Mouse (Mus musculus) kidney, embryonic 16.5 days (tissue): ENCODE measurements at regions not wholly inside any gene's neighbourhood (a gene's known extent, or its start where the extent isn't known, plus 50 kb on each side); places are given as distances from the start of the nearest gene placed in this dataset.

Experiments
- ATAC-seq: fragments of 200-750 bp; cut with Nextera tagmentation; 2 replicates; pipeline ENCODE4 v1.8.0; 2017; ENCODE audit warnings: moderate TSS enrichment; ENCODE audit not compliant: low FRiP score, low TSS enrichment
- H3K27ac ChIP-seq: fragments of 300-500 bp; sonication (generic); 2 replicates; pipeline ENCODE4 v1.5.1; 2014; ENCODE audit warnings: low read length
- H3K27me3 ChIP-seq: fragments of 300-500 bp; sonication (generic); 2 replicates; pipeline ENCODE4 v1.6.1; 2014; ENCODE audit warnings: low read length, control low read depth, mixed read lengths; ENCODE audit not compliant: insufficient read depth
- H3K36me3 ChIP-seq: fragments of 300-500 bp; sonication (generic); 2 replicates; pipeline ENCODE4 v1.6.1; 2014; ENCODE audit warnings: low read length, control low read depth, mixed read lengths; ENCODE audit not compliant: insufficient read depth
- H3K4me1 ChIP-seq: fragments of 300-500 bp; sonication (generic); 2 replicates; pipeline ENCODE4 v1.6.1; 2014; ENCODE audit warnings: low read length, control low read depth, mixed read lengths; ENCODE audit not compliant: insufficient read depth
- H3K4me2 ChIP-seq: fragments of 300-500 bp; sonication (generic); replicated peaks from 2 replicates; pipeline ENCODE4 v1.6.1; 2014; ENCODE audit warnings: low read depth, low read length
- H3K4me3 ChIP-seq: fragments of 300-500 bp; sonication (generic); 2 replicates; pipeline ENCODE4 v1.5.1; 2014; ENCODE audit warnings: mild to moderate bottlenecking, low read length
- H3K9ac ChIP-seq: fragments of 300-500 bp; sonication (generic); replicated peaks from 2 replicates; pipeline ENCODE4 v1.6.1; 2014; ENCODE audit warnings: low read length
- H3K9me3 ChIP-seq: fragments of 300-500 bp; sonication (generic); 2 replicates; pipeline ENCODE4 v1.6.1; 2016; ENCODE audit warnings: low read length, control low read depth
- WGBS: fragments of 180-500 bp; shearing (Covaris S2); extraction: QIAGEN DNeasy Blood & Tissue Kit; methylation state at CpG from one replicate; pipeline ENCODE4 v1.1.7; 2014; 5-methylcytosine and 5-hydroxymethylcytosine counted together

GRCm38 (mm10) chr9:30021981-30022380, 59.0 kb upstream of the Ntm start:
- no peak for ATAC-seq
- no peak overlapping the region for H3K27ac ChIP-seq
- no peaks in the 10 kb centered on the region for H3K36me3 ChIP-seq
- WGBS: 74% methylated on average over 3 of the region's 3 CpGs
- no peak overlapping the region for H3K9ac ChIP-seq
- H3K4me2 ChIP-seq: no peak overlapping the region
- no peaks in the 10 kb centered on the region for H3K9me3 ChIP-seq
- H3K27me3 ChIP-seq: no peaks in the 10 kb centered on the region
- H3K4me1 ChIP-seq: no peaks in the 10 kb centered on the region
- H3K4me3 ChIP-seq: no peak overlapping the region

- no peak for ATAC-seq
- Histone ChIP-seq H3K9me3 (no peaks in the 10 kb centered on the region), H3K4me2 (no peak overlapping the region), H3K4me1 (no peaks in the 10 kb centered on the region), H3K27me3 (no peaks in the 10 kb centered on the region), H3K36me3 (no peaks in the 10 kb centered on the region), H3K4me3 (no peak overlapping the region), H3K27ac (no peak overlapping the region), H3K9ac (no peak overlapping the region)
- 44% methylated on average over 7 of the region's 7 CpGs for WGBS
Measured at GRCm38 (mm10) chr9:30025275-30025674, 62.3 kb upstream of the Ntm start.

- Histone ChIP-seq H3K36me3 (no peaks in the 10 kb centered on the region), H3K4me2 (no peak overlapping the region), H3K4me1 (no peaks in the 10 kb centered on the region), H3K9me3 (no peaks in the 10 kb centered on the region), H3K9ac (no peak overlapping the region), H3K27ac (no peak overlapping the region), H3K27me3 (no peaks in the 10 kb centered on the region), H3K4me3 (no peak overlapping the region)
- 72% methylated on average over 5 of the region's 5 CpGs for WGBS
- ATAC-seq: no peak
Measured at GRCm38 (mm10) chr9:30026939-30027338, 64.0 kb upstream of the Ntm start.

GRCm38 (mm10) chr9:30040396-30040795, 77.5 kb upstream of the Ntm start:
- no peaks in the 10 kb centered on the region for H3K27me3 ChIP-seq
- H3K4me3 ChIP-seq: no peak overlapping the region
- H3K36me3 ChIP-seq: no peaks in the 10 kb centered on the region
- H3K4me1 ChIP-seq: no peaks in the 10 kb centered on the region
- WGBS: 25% methylated on average over 4 of the region's 4 CpGs
- H3K9me3 ChIP-seq: no peaks in the 10 kb centered on the region
- no peak overlapping the region for H3K9ac ChIP-seq
- H3K27ac ChIP-seq: no peak overlapping the region
- H3K4me2 ChIP-seq: no peak overlapping the region
- ATAC-seq: no peak

- Histone ChIP-seq H3K4me1 (no peaks in the 10 kb centered on the region), H3K4me2 (no peak overlapping the region), H3K27ac (no peak overlapping the region), H3K36me3 (no peaks in the 10 kb centered on the region), H3K27me3 (no peaks in the 10 kb centered on the region), H3K9me3 (no peaks in the 10 kb centered on the region), H3K4me3 (no peak overlapping the region), H3K9ac (no peak overlapping the region)
- 84% methylated on average over 2 of the region's 2 CpGs for WGBS
- no peak for ATAC-seq
Measured at GRCm38 (mm10) chr9:30064551-30064950, 101.6 kb upstream of the Ntm start.

GRCm38 (mm10) chr9:30067980-30068379, 105.0 kb upstream of the Ntm start:
- Histone ChIP-seq H3K36me3 (no peaks in the 10 kb centered on the region), H3K9ac (no peak overlapping the region), H3K9me3 (no peaks in the 10 kb centered on the region), H3K4me2 (no peak overlapping the region), H3K4me3 (no peak overlapping the region), H3K4me1 (no peaks in the 10 kb centered on the region), H3K27me3 (no peaks in the 10 kb centered on the region), H3K27ac (no peak overlapping the region)
- no peak for ATAC-seq
- WGBS: 86% methylated on average over 7 of the region's 7 CpGs

- H3K9ac ChIP-seq: no peak overlapping the region
- H3K36me3 ChIP-seq: no peaks in the 10 kb centered on the region
- no peak overlapping the region for H3K27ac ChIP-seq
- H3K4me1 ChIP-seq: no peaks in the 10 kb centered on the region
- WGBS: 94% methylated on average over 3 of the region's 3 CpGs
- H3K9me3 ChIP-seq: no peaks in the 10 kb centered on the region
- H3K4me3 ChIP-seq: no peak overlapping the region
- no peaks in the 10 kb centered on the region for H3K27me3 ChIP-seq
- ATAC-seq: no peak
- no peak overlapping the region for H3K4me2 ChIP-seq
Measured at GRCm38 (mm10) chr9:30075233-30075632, 112.3 kb upstream of the Ntm start.

GRCm38 (mm10) chr9:30076006-30076405, 113.1 kb upstream of the Ntm start:
- Histone ChIP-seq H3K9me3 (no peaks in the 10 kb centered on the region), H3K4me1 (no peaks in the 10 kb centered on the region), H3K27me3 (no peaks in the 10 kb centered on the region), H3K9ac (no peak overlapping the region), H3K36me3 (no peaks in the 10 kb centered on the region), H3K4me3 (no peak overlapping the region), H3K4me2 (no peak overlapping the region), H3K27ac (no peak overlapping the region)
- ATAC-seq: no peak
- 92% methylated on average over 6 of the region's 6 CpGs for WGBS

GRCm38 (mm10) chr9:30076482-30076881, 113.5 kb upstream of the Ntm start:
- no peaks in the 10 kb centered on the region for H3K9me3 ChIP-seq
- no peaks in the 10 kb centered on the region for H3K27me3 ChIP-seq
- no peaks in the 10 kb centered on the region for H3K36me3 ChIP-seq
- 45% methylated on average over 3 of the region's 3 CpGs for WGBS
- no peaks in the 10 kb centered on the region for H3K4me1 ChIP-seq
- no peak for ATAC-seq
- no peak overlapping the region for H3K27ac ChIP-seq
- H3K4me2 ChIP-seq: no peak overlapping the region
- no peak overlapping the region for H3K9ac ChIP-seq
- no peak overlapping the region for H3K4me3 ChIP-seq

- ATAC-seq: no peak
- Histone ChIP-seq H3K9ac (no peak overlapping the region), H3K4me3 (no peak overlapping the region), H3K4me1 (no peaks in the 10 kb centered on the region), H3K36me3 (no peaks in the 10 kb centered on the region), H3K4me2 (no peak overlapping the region), H3K9me3 (no peaks in the 10 kb centered on the region), H3K27ac (no peak overlapping the region), H3K27me3 (no peaks in the 10 kb centered on the region)
- WGBS: 58% methylated on average over 6 of the region's 6 CpGs
Measured at GRCm38 (mm10) chr9:30101942-30102341, 139.0 kb upstream of the Ntm start.

- H3K9me3 ChIP-seq: no peaks in the 10 kb centered on the region
- no peak for ATAC-seq
- no peak overlapping the region for H3K4me2 ChIP-seq
- no peak overlapping the region for H3K9ac ChIP-seq
- H3K4me3 ChIP-seq: no peak overlapping the region
- H3K27me3 ChIP-seq: no peaks in the 10 kb centered on the region
- 62% methylated on average over 3 of the region's 3 CpGs for WGBS
- H3K4me1 ChIP-seq: no peaks in the 10 kb centered on the region
- H3K36me3 ChIP-seq: no peaks in the 10 kb centered on the region
- H3K27ac ChIP-seq: no peak overlapping the region
Measured at GRCm38 (mm10) chr9:30122371-30122770, 159.4 kb upstream of the Ntm start.
